Mouse (Mus musculus): ENCODE data around the gene Ccm2l. TPM values are rescaled to one million over a fixed set of nuclear protein-coding genes. Genes with fewer than 3 reads are reported as not detected.

The Ccm2l gene
- polyA plus RNA-seq, 1 experiment from 2014 or later: 2.3 TPM

Other genes starting within 250 kb of the Ccm2l start
- 79.4 and 82.4 TPM in 2 replicates for gene Bcl2l1, start 234.2 kb upstream of the Ccm2l start, polyA plus RNA-seq (2014; fragmentation: Nextera tagmentation; extraction: Ambion mirVana)
- 91.7 and 95.3 TPM in 2 replicates for gene Tpx2, start 218.0 kb upstream of the Ccm2l start, polyA plus RNA-seq (2014; fragmentation: Nextera tagmentation; extraction: Ambion mirVana)
- gene Mylk2, start 154.6 kb upstream of the Ccm2l start, polyA plus RNA-seq (2014; fragmentation: Nextera tagmentation; extraction: Ambion mirVana): not detected in 2 replicates
- gene Foxs1, start 132.7 kb upstream of the Ccm2l start, polyA plus RNA-seq (2014; fragmentation: Nextera tagmentation; extraction: Ambion mirVana): 2.7 and 3.3 TPM in 2 replicates
- gene Dusp15, start 114.3 kb upstream of the Ccm2l start, polyA plus RNA-seq (2014; fragmentation: Nextera tagmentation; extraction: Ambion mirVana): 0.13 and 0.39 TPM in 2 replicates
- gene Ttll9, start 103.5 kb upstream of the Ccm2l start, polyA plus RNA-seq (2014; fragmentation: Nextera tagmentation; extraction: Ambion mirVana): 0.39 and 1.1 TPM in 2 replicates
- gene Pdrg1, start 50.5 kb upstream of the Ccm2l start, polyA plus RNA-seq (2014; fragmentation: Nextera tagmentation; extraction: Ambion mirVana): 59.3 and 59.7 TPM in 2 replicates
- gene Xkr7, start 34.1 kb upstream of the Ccm2l start, polyA plus RNA-seq (2014; fragmentation: Nextera tagmentation; extraction: Ambion mirVana): 0.13 TPM in 1 of 2 replicates, not detected in the other
- gene Hck, start 42.5 kb downstream of the Ccm2l start, polyA plus RNA-seq (2014; fragmentation: Nextera tagmentation; extraction: Ambion mirVana): 4.3 and 4.9 TPM in 2 replicates
- 92.1 and 111 TPM in 2 replicates for gene Tm9sf4, start 95.3 kb downstream of the Ccm2l start, polyA plus RNA-seq (2014; fragmentation: Nextera tagmentation; extraction: Ambion mirVana)
- 9.3 and 10.4 TPM in 2 replicates for gene Tspyl3, start 159.5 kb downstream of the Ccm2l start, polyA plus RNA-seq (2014; fragmentation: Nextera tagmentation; extraction: Ambion mirVana)
- 26.6 and 29.0 TPM in 2 replicates for gene Plagl2, start 175.5 kb downstream of the Ccm2l start, polyA plus RNA-seq (2014; fragmentation: Nextera tagmentation; extraction: Ambion mirVana)
- 12.9 and 13.4 TPM in 2 replicates for gene Pofut1, start 175.6 kb downstream of the Ccm2l start, polyA plus RNA-seq (2014; fragmentation: Nextera tagmentation; extraction: Ambion mirVana)
- 5.8 and 6.2 TPM in 2 replicates for gene Kif3b, start 225.5 kb downstream of the Ccm2l start, polyA plus RNA-seq (2014; fragmentation: Nextera tagmentation; extraction: Ambion mirVana)